Mouse (Mus musculus) limb, embryonic 10.5 days (tissue): ENCODE measurements around the gene Rab11fip5. TPM values are rescaled to one million over a fixed set of nuclear protein-coding genes. Genes with fewer than 3 reads are reported as not detected.

Experiments
- DNase-seq: peaks from one replicate; pipeline ENCODE4 v3.0.0-alpha.2; 2017; ENCODE audit warnings: low spot score
- H3K27ac ChIP-seq: fragments of 300-500 bp; sonication (generic); 2 replicates; pipeline ENCODE4 v1.5.1; 2016; ENCODE audit warnings: mild to moderate bottlenecking
- H3K27me3 ChIP-seq: fragments of 300-500 bp; sonication (generic); 2 replicates; pipeline ENCODE4 v1.6.1; 2016; ENCODE audit warnings: low read depth, mild to moderate bottlenecking; ENCODE audit not compliant: poor library complexity, severe bottlenecking
- H3K36me3 ChIP-seq: fragments of 300-500 bp; sonication (generic); 2 replicates; pipeline ENCODE4 v1.6.1; 2016; ENCODE audit warnings: mild to moderate bottlenecking, moderate library complexity
- H3K4me1 ChIP-seq: fragments of 300-500 bp; sonication (generic); 2 replicates; pipeline ENCODE4 v1.6.1; 2016
- H3K4me3 ChIP-seq: fragments of 300-500 bp; sonication (generic); 2 replicates; pipeline ENCODE4 v1.5.1; 2016; ENCODE audit warnings: mild to moderate bottlenecking, moderate library complexity
- H3K9me3 ChIP-seq: fragments of 300-500 bp; sonication (generic); replicated peaks from 2 replicates; pipeline ENCODE4 v1.6.1; 2016; ENCODE audit warnings: mild to moderate bottlenecking
- WGBS: fragments of 180-500 bp; shearing (Covaris S2); methylation state at CpG from one replicate; pipeline ENCODE4 v1.1.7; 2016; 5-methylcytosine and 5-hydroxymethylcytosine counted together
- polyA plus RNA-seq: library from polyadenylated mRNA; unstranded; fragments of >200 nt; fragmentation: Nextera tagmentation; extraction: Ambion mirVana; gene quantifications from 2 replicates; pipeline ENCODE4 v1.2.1, GENCODE M21; 2016

Gene Rab11fip5
- polyA plus RNA-seq, 1 experiment from 2014 or later = 4.3 TPM

DNA sequence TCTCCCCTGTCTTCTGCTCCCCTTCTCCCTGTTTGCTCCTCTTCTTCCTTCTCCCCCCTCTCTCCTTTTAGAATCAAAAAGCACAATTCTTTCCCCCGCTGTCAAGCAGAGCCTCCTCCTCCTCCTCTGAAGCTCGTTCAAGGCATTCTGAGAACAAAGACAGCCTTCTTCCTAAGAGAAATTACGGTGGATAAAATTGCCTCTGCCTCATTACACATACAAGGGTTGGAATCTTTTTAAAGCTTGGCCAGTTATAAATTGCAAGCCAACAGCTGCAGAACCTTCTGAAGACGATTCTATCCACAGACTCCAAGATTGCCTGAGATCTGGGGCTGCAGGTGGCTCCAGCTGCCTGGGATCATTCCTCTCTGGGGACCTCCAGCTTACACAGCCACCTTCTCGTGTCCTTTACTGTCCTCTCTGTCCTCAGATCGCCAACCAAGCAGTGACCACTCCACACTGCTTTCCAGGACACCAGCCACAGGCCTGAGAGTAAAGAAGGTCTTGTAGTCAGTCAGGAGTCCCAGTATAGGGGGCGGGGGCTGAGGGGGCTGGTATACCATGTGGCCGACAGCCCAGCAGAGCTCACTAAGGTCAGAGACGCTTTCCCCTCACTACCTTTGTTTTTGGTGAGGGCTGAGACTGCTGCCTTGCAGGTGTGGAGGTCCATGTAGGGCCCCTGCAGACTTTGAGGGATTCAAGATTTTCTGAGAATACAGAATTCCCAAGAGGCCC, 60.2 kb downstream of the Rab11fip5 start:
- Histone ChIP-seq H3K36me3 (no peaks in the 10 kb centered on the region), H3K27me3 (no peaks in the 10 kb centered on the region), H3K27ac (no peak overlapping the region), H3K4me1 (0 out of 2 replicates have a peak, but pooled peaks cover 2% of the 10 kb centered on the region), H3K9me3 (no peaks in the 10 kb centered on the region), H3K4me3 (no peak overlapping the region)
- WGBS = 67% methylated on average over 9 of the region's 9 CpGs
- DNase-seq = no peak

DNA sequence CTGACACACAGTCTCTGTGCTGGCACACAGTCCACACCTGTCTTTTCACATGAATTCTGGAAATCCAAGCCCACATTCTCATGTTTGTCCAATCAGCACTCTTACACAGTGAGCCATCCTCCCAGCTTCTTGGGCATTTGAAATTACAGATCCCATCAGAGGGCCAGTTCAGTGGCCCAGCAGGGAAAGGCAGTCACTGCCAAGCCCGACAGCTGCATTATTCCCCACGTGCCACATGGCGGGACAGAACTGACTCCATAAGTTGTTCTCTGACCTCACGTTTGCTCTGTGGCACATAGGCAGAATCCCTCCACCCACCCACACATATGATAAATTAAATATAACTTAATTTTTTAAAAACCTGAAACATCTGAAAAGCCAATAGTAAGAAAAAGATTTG, 66.5 kb downstream of the Rab11fip5 start:
- no peak overlapping the region for H3K27ac ChIP-seq
- no peak overlapping the region for H3K4me3 ChIP-seq
- 93% methylated on average over 4 of the region's 4 CpGs for WGBS
- H3K9me3 ChIP-seq = no peaks in the 10 kb centered on the region
- H3K4me1 ChIP-seq = peaks cover 5% of the 10 kb centered on the region; the same call in 1 of the 2 replicates
- H3K27me3 ChIP-seq = no peaks in the 10 kb centered on the region
- no peaks in the 10 kb centered on the region for H3K36me3 ChIP-seq
- no peak for DNase-seq

DNA sequence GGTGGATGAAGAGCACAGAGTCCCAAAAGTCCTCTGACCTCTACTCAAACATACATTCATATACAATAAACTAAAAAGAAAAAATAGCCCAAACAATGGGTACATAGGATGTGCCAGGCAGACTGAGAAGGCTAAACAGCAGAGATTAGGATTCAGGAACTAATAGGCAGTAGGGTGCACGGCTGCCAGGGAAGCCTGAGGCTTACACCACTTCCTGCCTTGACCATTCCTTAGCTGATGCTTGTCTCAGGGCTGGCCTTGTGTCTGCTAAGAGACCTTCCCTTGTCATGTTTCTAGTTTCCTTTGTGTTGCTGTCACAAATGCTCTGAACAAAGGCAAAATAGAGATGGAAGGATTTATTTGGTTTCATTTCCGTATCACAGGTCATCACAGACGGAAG, 68.1 kb downstream of the Rab11fip5 start:
- Histone ChIP-seq H3K4me1 (peaks cover 12% of the 10 kb centered on the region), H3K4me3 (no peak overlapping the region), H3K36me3 (no peaks in the 10 kb centered on the region), H3K9me3 (no peaks in the 10 kb centered on the region), H3K27ac (no peak overlapping the region), H3K27me3 (no peaks in the 10 kb centered on the region)
- no peak for DNase-seq
- 81% methylated on average over 3 of the region's 3 CpGs for WGBS

DNA sequence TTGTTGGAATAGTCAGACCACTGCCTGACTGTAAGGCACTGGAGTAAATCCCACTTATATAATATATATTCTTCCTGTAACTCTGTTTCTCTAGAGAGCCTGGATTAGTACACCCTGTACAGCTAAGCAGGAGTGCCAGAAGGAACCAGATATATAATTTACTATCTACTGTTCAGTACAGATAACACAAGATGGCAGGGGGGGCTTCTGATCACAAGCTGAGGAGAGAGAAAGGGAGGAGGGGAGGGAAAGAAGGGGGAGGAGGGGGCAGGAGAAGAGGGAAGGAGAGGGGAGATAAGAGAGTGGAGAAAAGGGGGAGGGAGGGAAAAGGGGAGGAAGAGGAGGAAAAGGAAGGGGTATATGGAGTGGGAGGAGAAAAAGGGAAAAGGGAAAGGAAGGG, 68.6 kb downstream of the Rab11fip5 start:
- H3K4me3 ChIP-seq = no peak overlapping the region
- H3K4me1 ChIP-seq = peaks cover 12% of the 10 kb centered on the region
- no peaks in the 10 kb centered on the region for H3K9me3 ChIP-seq
- no peaks in the 10 kb centered on the region for H3K36me3 ChIP-seq
- no peak for DNase-seq
- no peaks in the 10 kb centered on the region for H3K27me3 ChIP-seq
- no peak overlapping the region for H3K27ac ChIP-seq

DNA sequence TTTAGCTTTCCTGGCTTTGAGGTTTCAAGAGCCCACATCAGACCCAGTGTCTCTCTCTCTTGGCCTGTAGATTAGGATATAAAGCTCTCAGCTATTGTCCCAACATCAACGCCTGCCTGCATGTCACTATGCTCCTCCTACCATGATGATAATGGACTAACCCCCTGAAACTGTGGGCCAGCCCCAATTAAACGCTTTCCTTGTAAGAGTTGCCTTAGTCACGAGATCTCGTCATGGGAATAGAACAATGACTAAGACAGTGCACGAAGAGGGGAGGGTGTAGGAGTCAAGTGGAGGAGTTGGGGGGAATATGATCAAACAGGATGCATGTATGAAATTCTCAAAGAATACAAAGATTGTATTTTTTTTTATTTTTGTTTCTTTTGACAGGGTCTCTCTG, 69.5 kb downstream of the Rab11fip5 start:
- Histone ChIP-seq H3K36me3 (no peaks in the 10 kb centered on the region), H3K4me3 (no peak overlapping the region), H3K27me3 (no peaks in the 10 kb centered on the region), H3K4me1 (peaks cover 12% of the 10 kb centered on the region), H3K27ac (no peak overlapping the region), H3K9me3 (no peaks in the 10 kb centered on the region)
- WGBS = 88% methylated on average over 5 of the region's 5 CpGs
- no peak for DNase-seq

DNA sequence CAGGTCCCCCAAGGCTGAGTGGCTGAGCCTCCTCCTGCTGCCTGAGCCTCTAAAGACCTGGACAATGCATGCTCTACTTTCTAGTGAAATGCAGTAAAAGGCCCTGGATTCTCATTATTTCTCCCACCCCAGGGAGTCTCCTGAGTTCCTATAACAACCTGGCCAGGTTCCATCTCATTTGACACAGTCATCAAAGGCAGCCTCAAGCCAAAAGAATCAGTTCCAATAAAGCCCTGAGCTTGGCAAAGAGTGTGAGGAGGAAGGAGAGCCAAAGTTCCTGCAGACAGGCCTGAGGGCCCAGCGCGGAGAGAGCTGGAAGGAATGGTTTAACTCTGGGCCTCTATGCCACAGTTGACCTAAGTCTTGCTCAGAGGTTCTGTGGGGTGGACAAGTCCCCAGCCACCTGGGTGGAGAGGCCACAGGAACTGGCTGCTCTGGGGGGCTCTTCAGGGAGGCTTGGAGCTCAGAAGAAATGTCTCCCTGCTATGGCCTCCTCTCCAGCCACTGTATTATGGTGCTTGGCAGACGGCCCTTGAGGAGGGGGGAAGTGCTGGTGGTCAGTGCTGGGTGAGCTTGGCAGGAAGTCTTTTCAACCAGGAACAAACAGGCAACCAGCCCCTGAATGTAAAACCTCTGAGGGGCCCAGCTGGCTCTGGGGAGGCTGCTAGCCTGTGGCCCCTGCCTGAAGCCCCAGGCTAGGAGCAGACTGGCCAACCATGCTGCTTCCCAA, 71.9 kb downstream of the Rab11fip5 start:
- Histone ChIP-seq H3K9me3 (no peaks in the 10 kb centered on the region), H3K36me3 (no peaks in the 10 kb centered on the region), H3K27me3 (no peaks in the 10 kb centered on the region), H3K27ac (peak overlapping the region; percentile 61; the same call in 1 of the 2 replicates), H3K4me3 (no peak overlapping the region), H3K4me1 (peaks cover 12% of the 10 kb centered on the region)
- DNase-seq = no peak
- WGBS = 83% methylated on average over 3 of the region's 3 CpGs

DNA sequence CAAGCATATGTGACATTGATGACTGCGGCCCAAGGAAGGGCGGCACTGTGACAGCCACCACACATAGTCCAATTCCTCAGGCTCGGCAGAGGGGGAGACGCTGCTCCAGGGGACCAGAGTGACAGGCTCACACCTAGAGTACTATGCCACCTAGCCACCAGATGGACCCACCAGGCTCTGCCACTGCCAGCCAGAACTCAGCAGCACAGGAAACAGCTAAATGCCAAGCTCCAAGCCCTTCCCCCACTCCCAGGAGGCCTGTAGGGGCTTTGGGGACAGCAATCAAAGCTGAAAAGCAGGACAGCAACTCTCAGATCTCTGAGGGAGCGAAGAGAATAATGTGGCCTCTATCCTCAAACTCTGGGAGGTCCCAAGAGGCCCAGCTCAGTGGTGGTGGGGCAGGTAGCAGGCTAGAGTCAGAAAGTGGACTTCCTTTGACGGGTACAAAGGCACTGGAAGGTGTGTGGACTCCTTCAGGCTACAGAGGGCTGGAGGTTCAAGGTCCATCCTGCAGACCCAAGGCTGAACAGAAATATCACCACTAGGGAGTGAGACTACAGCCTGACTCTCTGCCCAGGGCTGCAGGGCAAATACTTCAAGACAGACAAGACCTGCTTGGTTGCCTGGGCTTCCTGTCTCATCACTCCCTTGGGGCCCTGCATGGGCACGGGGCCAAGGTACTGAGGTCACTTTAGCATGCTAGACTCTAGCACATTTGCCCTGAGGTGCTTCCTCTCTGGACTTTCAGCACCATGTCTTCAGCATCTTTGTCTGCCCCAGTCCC, 78.9 kb downstream of the Rab11fip5 start:
- WGBS = 70% methylated on average over 7 of the region's 7 CpGs
- Histone ChIP-seq H3K36me3 (no peaks in the 10 kb centered on the region), H3K27me3 (no peaks in the 10 kb centered on the region), H3K4me3 (no peak overlapping the region), H3K9me3 (no peaks in the 10 kb centered on the region), H3K27ac (peak overlapping the region; percentile 37; the same call in 1 of the 2 replicates), H3K4me1 (peaks cover 22% of the 10 kb centered on the region)
- no peak for DNase-seq

DNA sequence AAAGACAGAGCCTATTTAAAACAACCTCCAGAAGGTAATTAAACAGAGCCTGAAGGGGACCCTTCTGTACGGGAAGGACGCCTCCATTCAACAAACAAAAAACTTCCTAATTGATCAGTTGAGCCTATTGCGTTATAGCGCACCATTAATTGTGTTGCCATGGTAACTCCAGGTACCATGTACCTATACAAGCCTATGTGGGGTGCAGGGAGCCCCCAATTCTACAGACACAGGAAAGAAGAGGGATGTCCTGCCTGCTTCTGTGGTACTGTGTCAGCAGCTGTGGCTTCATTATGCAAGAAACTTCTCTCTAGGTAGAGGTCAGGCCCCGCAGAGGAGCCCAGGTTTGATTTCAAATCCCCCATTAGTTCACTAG, 80.4 kb downstream of the Rab11fip5 start:
- peaks cover 22% of the 10 kb centered on the region for H3K4me1 ChIP-seq
- no peak overlapping the region for H3K4me3 ChIP-seq
- no peak for DNase-seq
- no peaks in the 10 kb centered on the region for H3K9me3 ChIP-seq
- H3K27ac ChIP-seq = peak overlapping the region; percentile 43; the same call in 1 of the 2 replicates
- WGBS = 69% methylated on average over 5 of the region's 5 CpGs
- 0 out of 2 replicates have a peak, but pooled peaks cover 6% of the 10 kb centered on the region for H3K27me3 ChIP-seq
- H3K36me3 ChIP-seq = no peaks in the 10 kb centered on the region

DNA sequence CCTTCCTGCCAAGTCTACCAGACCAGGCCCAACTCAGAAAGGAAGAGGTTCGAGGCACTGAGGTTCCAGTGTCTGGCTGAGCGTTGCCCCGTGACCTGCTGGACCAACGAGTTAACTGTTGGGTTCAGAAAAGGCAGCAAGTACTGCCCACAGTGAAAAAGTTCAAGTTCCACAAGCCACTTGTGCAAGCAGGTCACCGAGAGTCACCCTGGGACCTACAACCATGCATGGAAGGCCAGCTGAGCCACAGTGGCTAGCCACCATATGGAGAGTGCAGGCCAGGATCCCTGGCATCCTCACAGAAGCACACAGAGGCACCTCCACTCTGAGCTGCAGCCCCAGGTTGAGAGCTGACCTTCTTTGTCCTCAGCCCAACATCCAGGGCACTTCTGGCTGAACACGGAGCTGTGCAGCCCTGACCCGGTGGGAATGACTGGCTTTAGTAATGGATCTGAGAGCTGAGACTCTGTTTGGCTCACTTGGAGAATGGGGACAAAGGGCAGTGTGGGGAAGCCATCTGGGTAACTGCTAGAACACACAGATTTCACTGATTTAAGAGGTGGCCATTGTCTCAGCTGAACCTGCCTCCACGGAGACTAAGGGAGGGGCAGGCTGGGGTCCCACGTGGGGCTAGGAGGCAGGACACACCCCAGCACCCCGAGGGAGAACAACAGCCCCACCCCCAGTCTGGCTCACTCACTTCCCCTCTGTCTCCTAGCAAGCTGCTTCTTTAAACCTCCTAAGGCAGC, 81.0 kb downstream of the Rab11fip5 start:
- Histone ChIP-seq H3K27ac (peak overlapping the region; percentile 43), H3K4me3 (no peak overlapping the region), H3K27me3 (0 out of 2 replicates have a peak, but pooled peaks cover 6% of the 10 kb centered on the region), H3K4me1 (peaks cover 22% of the 10 kb centered on the region), H3K36me3 (no peaks in the 10 kb centered on the region), H3K9me3 (no peaks in the 10 kb centered on the region)
- 63% methylated on average over 10 of the region's 10 CpGs for WGBS
- no peak for DNase-seq

DNA sequence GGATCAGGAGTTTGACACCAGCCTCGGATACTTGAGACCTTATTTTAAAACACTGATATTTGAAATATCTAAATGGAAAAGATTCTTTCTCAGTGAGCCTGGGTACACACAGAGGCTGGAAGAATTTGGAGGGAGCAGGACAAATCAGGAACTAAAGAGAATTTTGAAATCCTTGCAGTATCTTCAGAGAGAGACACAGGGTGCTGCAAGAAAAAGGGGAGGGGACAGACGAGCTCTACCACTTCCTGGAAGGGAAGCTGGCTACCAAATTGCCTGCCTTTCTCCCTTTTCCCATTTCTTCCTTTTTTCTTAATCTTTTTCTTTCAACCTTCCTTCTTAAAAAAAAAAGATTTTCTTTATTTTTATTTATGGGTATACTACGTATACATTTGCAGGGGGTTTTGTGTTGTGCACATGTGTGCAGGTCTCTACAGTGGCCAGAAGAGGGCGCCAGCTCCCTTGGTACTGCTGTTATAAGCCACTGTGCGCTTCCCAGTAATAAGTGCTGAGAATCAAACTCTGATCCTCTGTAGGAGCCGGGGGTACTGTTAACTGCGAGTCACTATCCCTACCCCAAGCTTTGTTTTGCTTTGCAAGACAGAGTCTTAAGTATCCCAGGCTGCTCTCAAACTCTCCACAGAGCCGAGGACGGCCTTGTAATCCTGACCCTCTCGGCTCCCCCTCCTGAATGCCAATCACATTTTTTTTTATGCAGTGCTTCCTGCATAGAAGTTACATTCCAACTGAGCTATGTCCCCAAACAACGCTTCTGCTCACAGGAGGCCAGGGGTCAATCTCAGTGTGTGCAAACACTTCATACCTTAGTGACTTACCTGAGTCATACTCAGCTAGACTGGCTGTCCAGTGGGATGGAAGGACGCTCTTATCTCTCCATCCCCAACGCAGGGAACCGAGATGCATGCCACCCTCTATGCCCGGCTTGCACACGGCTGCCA, 83.3 kb downstream of the Rab11fip5 start:
- DNase-seq = no peak
- Histone ChIP-seq H3K4me1 (peaks cover 22% of the 10 kb centered on the region), H3K9me3 (no peaks in the 10 kb centered on the region), H3K4me3 (no peak overlapping the region), H3K27ac (no peak overlapping the region), H3K36me3 (no peaks in the 10 kb centered on the region), H3K27me3 (0 out of 2 replicates have a peak, but pooled peaks cover 6% of the 10 kb centered on the region)
- 90% methylated on average over 16 of the region's 16 CpGs for WGBS

DNA sequence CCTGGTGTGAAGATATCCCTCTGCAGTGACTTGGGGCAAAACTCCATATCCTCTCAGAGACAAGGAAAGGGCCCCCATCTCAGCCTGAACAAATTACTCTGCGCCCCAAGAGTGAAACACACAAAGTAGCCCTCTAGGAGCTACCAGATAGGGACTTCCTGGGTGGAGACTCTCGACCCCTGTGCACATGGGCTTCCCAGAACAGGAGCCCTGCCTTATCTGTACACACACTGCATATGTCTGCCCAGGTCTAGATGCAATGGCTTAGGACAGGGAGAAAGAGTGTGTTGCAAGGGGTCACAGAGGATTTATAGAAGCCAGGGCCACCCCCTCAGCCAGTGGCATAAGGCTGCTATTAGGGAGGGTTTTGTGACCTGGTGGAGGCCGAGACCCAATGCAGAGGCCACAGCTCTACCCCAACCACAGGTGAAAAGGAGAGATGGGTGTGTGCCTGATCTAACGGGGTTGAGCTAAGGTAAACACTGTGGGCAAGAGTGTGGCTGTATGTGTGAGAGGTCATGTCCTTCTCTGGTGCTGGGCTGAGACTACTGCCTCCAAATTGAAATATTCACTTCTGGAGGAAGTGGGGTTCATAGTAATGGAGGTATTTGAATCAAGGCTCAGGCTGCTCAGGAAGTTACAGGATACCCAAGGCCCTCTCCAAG, 86.1 kb downstream of the Rab11fip5 start:
- Histone ChIP-seq H3K9me3 (no peaks in the 10 kb centered on the region), H3K36me3 (no peaks in the 10 kb centered on the region), H3K27ac (no peak overlapping the region), H3K4me3 (no peak overlapping the region), H3K27me3 (0 out of 2 replicates have a peak, but pooled peaks cover 6% of the 10 kb centered on the region), H3K4me1 (peaks cover 3% of the 10 kb centered on the region; the same call in 1 of the 2 replicates)
- DNase-seq = no peak
- WGBS = 88% methylated on average over 4 of the region's 4 CpGs
